Mouse (Mus musculus) embryonic facial prominence, embryonic 11.5 days (tissue): ENCODE data around the gene Dglucy. TPM values are rescaled to one million over a fixed set of nuclear protein-coding genes. Genes with fewer than 3 reads are reported as not detected.

Experiments
- ATAC-seq: fragments of 200-750 bp; cut with Nextera tagmentation; replicated peaks from 2 replicates; pipeline ENCODE4 v1.8.0; 2017; ENCODE audit warnings: low read depth; ENCODE audit not compliant: insufficient number of reproducible peaks, low FRiP score, low TSS enrichment
- DNase-seq: peaks from one replicate; pipeline ENCODE4 v3.0.0-alpha.2; 2015; ENCODE audit warnings: low spot score
- H3K27ac ChIP-seq: fragments of 300-500 bp; sonication (generic); replicated peaks from 2 replicates; pipeline ENCODE4 v1.5.1; 2014; ENCODE audit warnings: mild to moderate bottlenecking, low read depth, low read length, control low read depth
- H3K27me3 ChIP-seq: fragments of 300-500 bp; sonication (generic); 2 replicates; pipeline ENCODE4 v1.6.1; 2014; ENCODE audit warnings: mild to moderate bottlenecking, low read length, moderate library complexity, mixed read lengths; ENCODE audit not compliant: control insufficient read depth, insufficient read depth
- H3K36me3 ChIP-seq: fragments of 300-500 bp; sonication (generic); replicated peaks from 2 replicates; pipeline ENCODE4 v1.6.1; 2014; ENCODE audit warnings: low read depth, mild to moderate bottlenecking, low read length, moderate library complexity, mixed read lengths; ENCODE audit not compliant: control insufficient read depth, insufficient read depth
- H3K4me1 ChIP-seq: fragments of 300-500 bp; sonication (generic); 2 replicates; pipeline ENCODE4 v1.6.1; 2014; ENCODE audit warnings: low read length, mixed read lengths; ENCODE audit not compliant: control insufficient read depth, insufficient read depth
- H3K4me2 ChIP-seq: fragments of 300-500 bp; sonication (generic); 2 replicates; pipeline ENCODE4 v1.6.1; 2014; ENCODE audit warnings: low read depth, mild to moderate bottlenecking, control low read depth, low read length, moderate library complexity
- H3K4me3 ChIP-seq: fragments of 300-500 bp; sonication (generic); 2 replicates; pipeline ENCODE4 v1.5.1; 2014; ENCODE audit warnings: low read depth, low read length, control low read depth
- H3K9ac ChIP-seq: fragments of 300-500 bp; sonication (generic); replicated peaks from 2 replicates; pipeline ENCODE4 v1.6.1; 2014; ENCODE audit warnings: mild to moderate bottlenecking, control low read depth, low read length
- H3K9me3 ChIP-seq: fragments of 300-500 bp; sonication (generic); replicated peaks from 2 replicates; pipeline ENCODE4 v1.6.1; 2016; ENCODE audit warnings: mild to moderate bottlenecking, low read length, inconsistent platforms, mixed read lengths; ENCODE audit not compliant: control insufficient read depth
- WGBS: fragments of 180-500 bp; shearing (Covaris S2); extraction: QIAGEN DNeasy Blood & Tissue Kit; methylation state at CpG from one replicate; pipeline ENCODE4 v1.1.7; 2014; 5-methylcytosine and 5-hydroxymethylcytosine counted together
- polyA plus RNA-seq: library from polyadenylated mRNA; unstranded; fragments of >200 nt; fragmentation: Nextera tagmentation; extraction: Ambion mirVana; gene quantifications from 2 replicates; pipeline ENCODE4 v1.2.1, GENCODE M21; 2014

The Dglucy gene
- polyA plus RNA-seq, result 0.25 and 1.2 TPM in 2 replicates

- ATAC-seq, result peak; percentile 83
- H3K27me3 ChIP-seq, result no peaks in the 10 kb centered on the region
- peak within 1 kb of the TSS; percentile 14; the same call in 1 of the 2 replicates for H3K9ac ChIP-seq
- H3K27ac ChIP-seq, result no peak within 1 kb of the TSS
- H3K4me3 ChIP-seq, result no peak within 1 kb of the TSS
- no peaks in the 10 kb centered on the region for H3K4me1 ChIP-seq
- H3K4me2 ChIP-seq, result no peak within 1 kb of the TSS; the same call in 1 of the 2 replicates
- WGBS, result 44% methylated on average over 12 of the region's 12 CpGs
- H3K36me3 ChIP-seq, result no peaks in the 10 kb centered on the region
- peak; percentile 22 for DNase-seq
- no peaks in the 10 kb centered on the region for H3K9me3 ChIP-seq
These were observed at the start of gene Dglucy for GRCm38 (mm10) chr12:100778934-100779865. TSS of gene Dglucy (plus strand) at chr12:100779057.

GRCm38 (mm10) chr12:100735156-100735555 lies 43.7 kb upstream of the Dglucy start:
- no peak overlapping the region for H3K4me2 ChIP-seq
- H3K27me3 ChIP-seq, result no peaks in the 10 kb centered on the region
- H3K9ac ChIP-seq, result no peak overlapping the region
- H3K36me3 ChIP-seq, result no peaks in the 10 kb centered on the region
- WGBS, result 66% methylated on average over 5 of the region's 5 CpGs
- ATAC-seq, result no peak
- no peak overlapping the region for H3K27ac ChIP-seq
- DNase-seq, result no peak
- no peak overlapping the region for H3K4me3 ChIP-seq
- H3K9me3 ChIP-seq, result no peaks in the 10 kb centered on the region
- no peaks in the 10 kb centered on the region for H3K4me1 ChIP-seq

GRCm38 (mm10) chr12:100735581-100735980 lies 43.3 kb upstream of the Dglucy start:
- no peak overlapping the region for H3K4me2 ChIP-seq
- no peak overlapping the region for H3K4me3 ChIP-seq
- H3K36me3 ChIP-seq, result no peaks in the 10 kb centered on the region
- no peaks in the 10 kb centered on the region for H3K27me3 ChIP-seq
- DNase-seq (no peak), ATAC-seq (no peak)
- H3K4me1 ChIP-seq, result no peaks in the 10 kb centered on the region
- H3K27ac ChIP-seq, result no peak overlapping the region
- H3K9me3 ChIP-seq, result no peaks in the 10 kb centered on the region
- 66% methylated on average over 2 of the region's 2 CpGs for WGBS
- no peak overlapping the region for H3K9ac ChIP-seq

- WGBS, result 65% methylated on average over 3 of the region's 3 CpGs
- Histone ChIP-seq H3K36me3 (no peaks in the 10 kb centered on the region), H3K9me3 (no peaks in the 10 kb centered on the region), H3K27me3 (no peaks in the 10 kb centered on the region), H3K27ac (no peak overlapping the region), H3K9ac (no peak overlapping the region), H3K4me2 (no peak overlapping the region), H3K4me3 (no peak overlapping the region), H3K4me1 (no peaks in the 10 kb centered on the region)
- ATAC-seq, result no peak
- DNase-seq, result no peak
These were observed 40.4 kb upstream of the Dglucy start for GRCm38 (mm10) chr12:100738498-100738897.

- no peaks in the 10 kb centered on the region for H3K9me3 ChIP-seq
- H3K4me1 ChIP-seq, result no peaks in the 10 kb centered on the region
- H3K4me3 ChIP-seq, result no peak overlapping the region
- 63% methylated on average over 4 of the region's 4 CpGs for WGBS
- no peak overlapping the region for H3K27ac ChIP-seq
- H3K9ac ChIP-seq, result no peak overlapping the region
- DNase-seq (no peak), ATAC-seq (no peak)
- H3K27me3 ChIP-seq, result no peaks in the 10 kb centered on the region
- H3K4me2 ChIP-seq, result no peak overlapping the region
- H3K36me3 ChIP-seq, result no peaks in the 10 kb centered on the region
These were observed 39.8 kb upstream of the Dglucy start for GRCm38 (mm10) chr12:100739011-100739570.

- Histone ChIP-seq H3K4me2 (no peak overlapping the region), H3K36me3 (no peaks in the 10 kb centered on the region), H3K4me1 (no peaks in the 10 kb centered on the region), H3K27ac (no peak overlapping the region), H3K9me3 (no peaks in the 10 kb centered on the region), H3K27me3 (no peaks in the 10 kb centered on the region), H3K4me3 (no peak overlapping the region), H3K9ac (no peak overlapping the region)
- DNase-seq (no peak), ATAC-seq (no peak)
- 90% methylated on average over 5 of the region's 5 CpGs for WGBS
These were observed 38.5 kb upstream of the Dglucy start for GRCm38 (mm10) chr12:100740313-100740712.

GRCm38 (mm10) chr12:100742468-100742867 lies 36.4 kb upstream of the Dglucy start:
- 72% methylated on average over 2 of the region's 2 CpGs for WGBS
- no peak overlapping the region for H3K4me3 ChIP-seq
- DNase-seq, result no peak

GRCm38 (mm10) chr12:100752977-100753376 lies 25.9 kb upstream of the Dglucy start:
- no peak overlapping the region for H3K4me3 ChIP-seq
- no peaks in the 10 kb centered on the region for H3K36me3 ChIP-seq
- H3K4me2 ChIP-seq, result no peak overlapping the region
- no peak overlapping the region for H3K9ac ChIP-seq
- DNase-seq (no peak), ATAC-seq (no peak)
- no peaks in the 10 kb centered on the region for H3K27me3 ChIP-seq
- no peaks in the 10 kb centered on the region for H3K4me1 ChIP-seq
- no peaks in the 10 kb centered on the region for H3K9me3 ChIP-seq
- H3K27ac ChIP-seq, result no peak overlapping the region
- WGBS, result 73% methylated on average over 1 of the region's 1 CpGs

More at GRCm38 (mm10) chr12:100742468-100742867, 36.4 kb upstream of the Dglucy start:
- no peak for ATAC-seq
- Histone ChIP-seq H3K9me3 (no peaks in the 10 kb centered on the region), H3K9ac (no peak overlapping the region), H3K27me3 (no peaks in the 10 kb centered on the region), H3K27ac (no peak overlapping the region), H3K36me3 (no peaks in the 10 kb centered on the region), H3K4me1 (no peaks in the 10 kb centered on the region), H3K4me2 (no peak overlapping the region)
